Mouse (Mus musculus) stomach, postnatal 0 days (tissue): Measurements from ENCODE around the gene Pakap.

Experiments
- CTCF ChIP-seq: IDR thresholded peaks from 2 replicates; pipeline ENCODE4 v1.5.1; 2016; ENCODE audit warnings: antibody characterized with exemption, low read depth, mild to moderate bottlenecking, moderate library complexity
- EP300 ChIP-seq: optimal IDR thresholded peaks from 2 replicates; pipeline ENCODE3; 2016; ENCODE audit warnings: antibody characterized with exemption

DNA sequence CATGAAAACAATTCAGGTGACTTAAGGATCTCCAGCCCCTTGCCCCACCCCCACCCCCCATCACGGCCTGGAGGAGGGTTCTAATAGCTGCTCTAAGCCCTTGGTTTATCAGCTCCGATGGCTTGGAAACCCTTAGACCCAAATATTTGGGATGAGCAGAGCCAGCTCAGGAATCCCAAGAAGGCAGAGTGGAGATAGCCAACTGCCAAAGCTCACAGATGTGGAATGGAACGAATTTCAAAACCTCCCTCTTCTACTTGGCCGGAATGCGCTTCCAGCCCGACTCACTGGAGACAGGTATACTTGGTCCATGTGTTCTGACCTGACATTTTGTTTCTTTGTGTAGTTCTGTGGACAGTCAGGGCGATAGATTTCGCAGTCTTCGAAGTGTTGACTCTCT, 261.2 kb downstream of the Pakap start:
- TF ChIP-seq CTCF: no peak
- TF ChIP-seq EP300: no peak
